Mouse (Mus musculus): ENCODE data around the gene Gm3238.
"Not testable (repeated sequence)": the region's sequence is repeated elsewhere in the genome, so short reads cannot be mapped to it uniquely, and the experiment has no call there.

- TF ChIP-seq CTCF, EP300 (IDR thresholded peaks at IDR 0.05; ENCODE audit: low read depth): not testable (repeated sequence)
These were observed 16.8 kb upstream of the Gm3238 start, which contains the start of gene Gm7137 for GRCm38 (mm10) chr10:77787876-77788275.

Measured in liver, embryonic 14.5 days (tissue).